Mouse (Mus musculus): ENCODE measurements around the gene Dennd6b.

The Dennd6b gene

GRCm38 (mm10) chr15:89157954-89158353 is 38.3 kb downstream of the Dennd6b start:
- DNase-seq, result peak; percentile 78

- no peak for DNase-seq
Observed at GRCm38 (mm10) chr15:89152312-89152711, 44.0 kb downstream of the Dennd6b start.

DNA sequence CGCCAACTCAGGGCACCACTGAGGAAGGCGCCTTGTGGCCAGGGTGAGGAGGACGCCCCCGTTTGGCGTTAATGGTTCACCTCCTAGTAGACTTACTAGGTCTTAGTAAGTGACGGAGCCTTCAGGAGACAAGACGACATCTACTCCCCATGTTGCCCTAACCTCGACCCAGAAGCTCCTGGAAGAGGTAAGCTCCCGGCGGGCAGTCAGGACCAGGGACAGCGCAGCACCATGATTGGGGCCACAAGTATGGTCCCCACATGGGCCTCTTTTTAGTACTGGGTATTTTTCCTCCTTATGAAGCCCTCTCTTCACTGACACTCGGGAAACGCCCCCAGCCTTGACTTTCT is 46.3 kb downstream of the Dennd6b start:
- DNase-seq, result no peak

- DNase-seq, result no peak
Observed at GRCm38 (mm10) chr15:89149271-89150040, 46.8 kb downstream of the Dennd6b start, which contains the start of gene Mapk11. Mapk11 (minus strand) TSS chr15:89149628.

DNA sequence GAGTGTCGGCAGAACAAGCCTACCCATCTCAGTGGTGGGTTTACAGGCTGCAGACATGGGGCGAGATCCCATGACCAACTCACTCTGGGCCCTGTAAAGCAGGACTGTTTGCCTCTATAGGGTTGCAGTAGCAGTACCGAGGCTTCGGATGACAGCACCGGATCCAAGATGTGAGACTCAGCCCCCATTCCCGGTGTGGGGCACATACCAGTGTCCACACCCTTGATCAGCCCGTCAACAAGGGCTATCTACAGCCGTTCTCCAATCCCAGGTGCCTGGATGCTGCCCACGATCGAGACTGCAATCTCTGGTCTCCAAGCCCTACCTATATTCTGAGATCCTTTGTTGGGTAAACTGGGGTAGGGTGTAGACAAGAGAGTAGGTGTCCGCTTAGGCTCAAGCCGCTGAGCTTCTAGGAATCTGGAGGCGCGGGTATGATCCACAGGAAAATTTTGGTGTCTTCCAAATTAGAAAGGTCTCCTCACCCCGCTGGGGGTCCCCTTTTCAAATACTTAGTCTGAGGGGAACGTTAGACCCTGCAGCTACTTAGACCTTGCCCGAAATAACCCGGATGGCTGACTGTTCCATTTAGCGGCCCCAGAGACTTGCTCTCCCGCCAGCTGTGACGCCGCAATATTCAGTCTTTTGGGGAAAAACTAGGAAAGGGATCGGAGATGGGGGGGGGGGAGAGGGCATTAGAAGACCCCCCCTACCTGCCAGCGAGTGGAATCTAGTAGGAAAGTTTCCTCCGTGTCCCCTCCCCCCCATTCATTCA is 47.6 kb downstream of the Dennd6b start:
- DNase-seq, result no peak

DNA sequence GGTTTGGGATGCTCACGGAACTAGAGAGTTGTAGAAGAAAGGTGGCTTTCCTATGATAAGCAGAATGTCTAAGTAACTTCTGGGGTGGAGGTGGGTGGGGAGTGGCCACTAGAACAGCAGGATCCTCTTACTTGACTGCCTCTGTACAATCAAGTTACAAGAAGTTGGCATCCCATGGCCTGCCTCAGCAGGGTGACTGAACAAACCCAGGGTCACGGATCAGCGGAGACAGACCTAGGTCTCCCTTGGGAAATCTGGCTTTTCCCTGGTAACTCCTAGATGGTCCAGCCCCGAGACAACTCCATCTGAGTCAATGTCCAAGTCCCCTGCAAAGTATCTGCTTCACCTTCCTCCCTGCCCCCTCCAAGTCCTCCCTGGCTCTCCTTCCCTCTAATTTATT is 48.4 kb downstream of the Dennd6b start:
- DNase-seq, result no peak

DNA sequence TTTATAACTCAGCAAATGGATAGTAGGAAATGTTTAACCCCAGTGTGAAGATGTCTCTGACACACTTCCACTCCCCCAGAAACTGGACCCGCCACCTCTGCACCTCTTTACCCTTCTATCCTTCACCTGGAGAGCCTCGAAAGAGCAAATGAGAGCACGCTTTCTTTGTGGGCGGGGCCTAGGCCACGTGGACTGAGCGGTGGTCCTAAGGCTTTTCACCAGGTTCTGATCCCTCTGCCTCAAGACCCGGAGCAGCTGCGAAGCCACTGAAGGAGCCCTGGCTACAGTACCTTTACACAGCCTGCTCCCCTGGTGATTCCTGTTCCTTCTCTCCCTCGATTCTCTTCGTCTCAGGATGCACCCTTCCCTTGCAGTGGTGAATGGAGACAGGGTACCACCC is 48.8 kb downstream of the Dennd6b start:
- DNase-seq, result peak; percentile 65

DNA sequence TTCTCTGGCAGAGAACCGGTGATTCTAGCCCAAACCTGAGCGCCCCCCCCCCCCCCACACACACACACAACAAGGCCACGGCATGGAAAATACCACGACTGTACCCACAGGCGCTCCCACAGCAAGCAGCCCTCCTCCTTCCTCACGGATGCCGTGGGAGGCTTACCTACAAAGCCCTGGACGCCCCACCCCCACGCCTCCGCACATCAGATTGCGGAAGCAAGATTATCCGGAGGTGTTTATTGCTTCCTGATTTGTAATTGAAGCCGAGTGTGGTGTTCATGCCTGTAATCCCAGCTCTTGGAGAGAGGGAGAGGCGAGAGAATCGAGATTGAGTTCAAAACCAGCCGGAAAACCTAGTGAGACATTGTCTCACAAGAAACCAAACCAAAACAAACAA is 49.3 kb downstream of the Dennd6b start:
- DNase-seq, result peak; percentile 77

DNA sequence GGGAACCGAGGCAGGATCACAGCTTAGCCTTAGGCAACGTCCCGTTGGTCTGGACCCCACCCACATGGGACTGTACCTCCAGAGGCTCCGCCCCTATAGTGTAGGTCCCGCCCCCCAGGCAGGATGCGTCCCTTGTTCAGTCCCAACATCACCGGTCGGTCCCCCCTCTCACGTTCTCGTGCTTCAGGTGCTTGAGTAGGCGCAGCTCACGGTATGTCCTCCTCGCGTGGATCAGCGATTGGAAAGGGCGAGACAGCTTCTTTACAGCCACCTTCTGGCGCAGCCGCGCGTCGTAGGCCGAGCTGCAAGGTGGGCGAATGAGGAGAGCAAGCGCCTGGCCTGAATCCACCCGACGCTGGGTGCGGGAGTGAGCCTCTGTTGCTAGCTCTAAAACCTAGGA is 49.8 kb downstream of the Dennd6b start:
- DNase-seq, result peak; percentile 90

DNA sequence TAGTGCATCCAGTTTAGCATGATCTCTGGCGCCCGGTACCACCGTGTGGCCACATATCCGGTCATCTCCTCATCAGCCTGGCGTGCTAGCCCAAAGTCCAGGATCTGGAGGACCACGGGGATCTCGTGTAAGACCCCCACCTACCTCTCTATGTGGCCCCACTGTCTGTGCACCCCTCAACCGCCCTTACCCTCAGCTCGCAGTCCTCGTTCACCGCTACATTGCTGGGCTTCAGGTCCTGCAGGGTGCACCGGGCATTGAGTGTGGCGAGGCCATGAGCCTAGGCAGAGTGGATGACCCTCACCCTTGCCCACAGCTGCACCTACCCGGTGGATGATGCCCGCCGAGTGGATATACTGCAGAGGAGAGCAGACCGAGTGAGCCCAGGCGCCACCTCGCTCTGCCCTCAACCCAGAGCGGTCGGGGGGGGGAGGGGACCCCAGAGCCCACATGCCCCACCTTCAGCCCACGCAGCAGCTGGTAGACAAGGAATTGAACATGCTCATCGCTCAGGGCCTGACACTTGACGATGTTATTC is 50.4 kb downstream of the Dennd6b start:
- peak; percentile 66 for DNase-seq

DNA sequence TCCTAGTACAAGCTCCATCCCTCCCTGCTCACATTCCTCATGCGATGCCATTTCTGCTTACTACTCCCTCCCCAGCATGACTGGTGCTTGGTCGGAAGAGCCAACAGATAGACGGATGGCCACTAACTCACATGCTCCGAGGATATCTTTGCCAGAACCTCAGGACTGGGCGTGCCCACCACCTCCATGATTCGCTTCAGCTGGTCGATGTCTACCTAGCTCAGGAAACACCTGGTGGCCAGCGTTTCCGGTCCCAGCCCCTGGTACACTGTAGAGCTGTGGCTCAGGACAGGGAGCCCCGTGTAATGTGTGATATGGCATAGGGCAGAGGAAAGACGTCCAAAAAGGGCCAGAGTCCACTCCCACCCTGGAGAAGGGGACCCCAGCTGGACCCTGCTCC is 51.3 kb downstream of the Dennd6b start:
- DNase-seq, result no peak

- no peak for DNase-seq
Observed at GRCm38 (mm10) chr15:89143134-89143533, 53.2 kb downstream of the Dennd6b start.

GRCm38 (mm10) chr15:89141905-89142304 is 54.4 kb downstream of the Dennd6b start:
- no peak for DNase-seq

DNA sequence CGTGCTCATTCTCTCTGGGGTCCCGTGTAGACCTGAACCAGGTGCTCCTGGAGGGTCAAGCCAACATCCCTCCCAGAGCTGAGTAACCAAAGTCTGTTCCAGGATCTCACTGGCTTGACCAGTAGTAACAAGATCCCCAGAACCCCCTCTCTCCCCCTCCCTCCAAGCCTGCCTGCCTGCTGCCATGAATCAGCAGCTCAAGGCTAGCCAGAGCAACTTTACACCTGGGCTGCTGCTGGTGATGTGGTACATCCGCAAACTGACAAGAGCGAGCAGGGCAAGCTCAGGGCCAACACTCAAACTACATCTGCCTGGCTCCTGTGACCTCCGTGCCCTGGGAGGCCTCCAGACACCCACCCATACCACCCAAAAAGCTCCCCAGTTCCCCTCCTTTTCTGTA is 54.9 kb downstream of the Dennd6b start:
- no peak for DNase-seq

- DNase-seq, result no peak
Observed at GRCm38 (mm10) chr15:89140659-89141252, 55.5 kb downstream of the Dennd6b start, which contains the start of gene Mapk12. Mapk12 (minus strand) TSS chr15:89140703.

GRCm38 (mm10) chr15:89140048-89140658 is 56.1 kb downstream of the Dennd6b start:
- DNase-seq, result peak; percentile 87

DNA sequence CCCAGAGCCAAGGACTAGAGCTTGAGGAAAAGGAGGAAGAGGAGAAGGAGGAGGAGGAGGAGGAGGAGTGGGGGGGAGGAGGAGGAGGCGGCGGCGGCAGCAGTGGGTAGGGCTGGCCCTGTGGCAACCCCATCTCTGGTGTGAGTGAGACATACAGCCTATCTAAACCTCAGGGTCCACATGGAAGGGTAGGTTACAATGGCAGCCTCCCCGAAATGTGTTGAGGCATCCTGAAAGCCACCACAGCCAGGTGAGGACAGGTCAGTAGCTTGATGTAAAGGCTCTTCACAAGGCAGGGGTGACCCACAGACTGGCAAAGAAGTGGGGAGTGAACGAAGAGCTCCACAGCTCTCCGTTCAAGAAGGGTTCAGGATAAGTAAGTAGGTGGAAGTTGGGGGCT is 57.8 kb downstream of the Dennd6b start:
- DNase-seq, result peak; percentile 53

DNA sequence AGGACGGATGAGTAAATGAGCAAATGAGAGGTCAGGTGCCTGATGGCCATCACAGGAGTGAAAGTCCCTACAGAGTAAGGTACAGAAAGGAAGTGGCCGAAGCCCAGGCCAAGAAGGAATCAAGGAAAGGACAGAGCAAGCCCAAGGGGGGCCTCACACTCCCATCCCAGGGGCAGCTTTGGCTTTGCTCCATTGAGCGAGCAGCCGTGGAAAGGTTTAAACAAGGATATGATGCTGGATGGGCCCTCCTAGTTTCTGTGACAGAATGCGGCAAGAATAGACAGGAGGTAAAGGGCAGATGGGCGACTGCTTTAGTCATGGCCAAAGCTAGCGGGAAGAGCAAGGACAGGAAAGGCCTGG is 58.3 kb downstream of the Dennd6b start:
- DNase-seq, result peak; percentile 74

DNA sequence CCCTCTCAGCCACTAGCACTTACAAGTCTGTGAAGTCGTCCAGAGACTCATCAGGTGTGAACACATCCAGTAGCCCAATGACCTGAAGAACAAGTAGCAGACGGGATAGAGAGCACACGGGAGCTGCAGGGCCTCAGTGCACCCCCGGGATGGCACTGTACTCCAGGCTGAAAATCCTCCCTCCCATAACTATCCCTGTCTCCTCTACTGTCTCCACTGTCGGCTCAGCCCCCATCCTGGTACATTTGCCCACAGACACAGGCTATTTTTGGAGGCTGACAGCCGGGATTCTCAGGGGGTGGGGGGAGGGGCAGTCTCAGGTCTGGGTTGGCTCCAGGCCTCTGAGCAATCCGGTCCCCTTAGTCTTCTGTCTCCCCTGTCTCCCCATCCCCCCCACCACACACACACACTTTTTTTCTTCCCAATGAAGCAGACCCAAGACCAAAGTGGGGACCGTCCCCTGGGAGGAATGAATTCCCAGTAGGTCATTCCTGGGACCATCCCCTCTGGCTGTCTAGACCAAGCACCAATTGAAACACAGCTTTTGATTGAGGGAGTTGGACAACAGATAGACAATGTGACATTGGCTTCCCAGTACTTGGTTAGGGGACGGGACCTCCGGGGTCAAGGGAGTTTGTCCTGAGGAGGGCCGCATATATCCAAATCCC is 58.8 kb downstream of the Dennd6b start:
- DNase-seq, result peak; percentile 65

DNA sequence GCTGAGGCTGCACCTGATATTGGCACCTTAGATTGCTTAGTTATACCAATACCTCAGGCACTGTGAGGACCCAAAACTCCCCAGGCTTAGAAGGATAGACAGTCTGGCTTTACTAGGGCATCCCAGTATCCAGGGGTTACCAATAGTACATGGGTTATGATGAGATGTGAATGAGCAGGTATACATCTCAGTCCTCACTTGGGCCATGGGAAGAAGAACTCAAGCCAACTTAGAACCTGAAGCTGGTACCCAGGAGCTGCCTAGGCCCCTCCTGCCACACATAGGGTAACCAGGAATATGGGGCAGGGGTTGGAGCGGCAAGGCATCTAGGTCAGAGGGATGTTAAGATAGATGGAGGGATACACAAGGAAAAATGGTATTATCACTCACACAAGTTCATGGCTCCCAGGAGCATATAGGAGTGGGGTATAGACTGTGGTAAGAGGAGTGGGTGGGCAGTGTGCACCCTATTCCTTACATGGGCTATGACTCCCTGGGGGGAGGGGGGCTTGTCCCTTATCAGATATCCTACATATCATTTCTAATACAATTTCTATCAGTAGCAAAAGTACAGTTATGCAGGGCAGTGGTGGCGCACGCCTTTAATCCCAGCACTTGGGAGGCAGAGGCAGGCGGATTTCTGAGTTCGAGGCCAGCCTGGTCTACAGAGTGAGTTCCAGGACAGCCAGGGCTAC is 59.7 kb downstream of the Dennd6b start:
- DNase-seq, result peak; percentile 46
